Mouse (Mus musculus): ENCODE results near the gene Uqcrh.

Uqcrh gene

GRCm38 (mm10) chr4:116059012-116059726 lies 15.7 kb downstream of the Uqcrh start:
- in situ Hi-C loops (cut with MboI; ENCODE audit: unreplicated experiment in 2 of 2), result loop anchor here in 1 of 2 experiments (25.0 kb wide), 1 partner anchor 322 kb away; the partner anchor contains the start of gene Efcab14

GRCm38 (mm10) chr4:116057559-116057958 lies 17.3 kb downstream of the Uqcrh start:
- in situ Hi-C loops (cut with MboI; ENCODE audit: unreplicated experiment in 2 of 2), result loop anchor here in 1 of 2 experiments (25.0 kb wide), 1 partner anchor 320 kb away; the partner anchor contains the start of gene Efcab14

- in situ Hi-C loops (cut with MboI; ENCODE audit: unreplicated experiment in 2 of 2), result loop anchor here in 1 of 2 experiments (25.0 kb wide), 1 partner anchor 316 kb away; the partner anchor contains the start of gene Efcab14
Observed at GRCm38 (mm10) chr4:116053399-116053961, 21.4 kb downstream of the Uqcrh start, which contains the start of gene Nsun4. Gene Nsun4, minus strand, starts transcription at chr4:116053876.

GRCm38 (mm10) chr4:116052526-116053293 lies 22.2 kb downstream of the Uqcrh start:
- in situ Hi-C loops (cut with MboI; ENCODE audit: unreplicated experiment in 2 of 2), result loop anchor here in 1 of 2 experiments (25.0 kb wide), 1 partner anchor 315 kb away; the partner anchor contains the start of gene Efcab14

GRCm38 (mm10) chr4:116049211-116049610 lies 25.7 kb downstream of the Uqcrh start:
- in situ Hi-C loops (cut with MboI; ENCODE audit: unreplicated experiment in 2 of 2), result loop anchor here in 1 of 2 experiments (10.0 kb wide), 1 partner anchor 144 kb away; no protein-coding TSS in a partner anchor

GRCm38 (mm10) chr4:116048130-116048920 lies 26.5 kb downstream of the Uqcrh start:
- in situ Hi-C loops (cut with MboI; ENCODE audit: unreplicated experiment in 2 of 2), result loop anchor here in 1 of 2 experiments (10.0 kb wide), 1 partner anchor 144 kb away; no protein-coding TSS in a partner anchor

GRCm38 (mm10) chr4:116047681-116048080 lies 27.2 kb downstream of the Uqcrh start:
- in situ Hi-C loops (cut with MboI; ENCODE audit: unreplicated experiment in 2 of 2), result loop anchor here in 1 of 2 experiments (10.0 kb wide), 1 partner anchor 143 kb away; no protein-coding TSS in a partner anchor

GRCm38 (mm10) chr4:116046604-116047003 lies 28.3 kb downstream of the Uqcrh start:
- in situ Hi-C loops (cut with MboI; ENCODE audit: unreplicated experiment in 2 of 2), result loop anchor here in 1 of 2 experiments (10.0 kb wide), 1 partner anchor 142 kb away; no protein-coding TSS in a partner anchor

GRCm38 (mm10) chr4:116042186-116042585 lies 32.7 kb downstream of the Uqcrh start:
- in situ Hi-C loops (cut with MboI; ENCODE audit: unreplicated experiment in 2 of 2), result loop anchor here in 1 of 2 experiments (10.0 kb wide), 1 partner anchor 137 kb away; no protein-coding TSS in a partner anchor

- in situ Hi-C loops (cut with MboI; ENCODE audit: unreplicated experiment in 2 of 2), result loop anchor here in 1 of 2 experiments (10.0 kb wide), 1 partner anchor 136 kb away; no protein-coding TSS in a partner anchor
Observed at GRCm38 (mm10) chr4:116040466-116040865, 34.4 kb downstream of the Uqcrh start.

- in situ Hi-C loops (cut with MboI; ENCODE audit: unreplicated experiment in 2 of 2), result no loop called here
Observed at GRCm38 (mm10) chr4:116033374-116033773, 41.5 kb downstream of the Uqcrh start.

GRCm38 (mm10) chr4:116032906-116033305 lies 42.0 kb downstream of the Uqcrh start:
- in situ Hi-C loops (cut with MboI; ENCODE audit: unreplicated experiment in 2 of 2), result no loop called here

- in situ Hi-C loops (cut with MboI; ENCODE audit: unreplicated experiment in 2 of 2), result no loop called here
Observed at GRCm38 (mm10) chr4:116017902-116018746, 56.7 kb downstream of the Uqcrh start, which contains the start of gene Faah. Gene Faah, minus strand, starts transcription at chr4:116017926.

- in situ Hi-C loops (cut with MboI; ENCODE audit: unreplicated experiment in 2 of 2), result no loop called here
Observed at GRCm38 (mm10) chr4:116017300-116017901, 57.5 kb downstream of the Uqcrh start.
